Mouse (Mus musculus) limb, embryonic 11.5 days (tissue): ENCODE measurements around the gene Slc46a1. TPM values are rescaled to one million over a fixed set of nuclear protein-coding genes. Genes with fewer than 3 reads are reported as not detected.

Experiments
- ATAC-seq: fragments of 200-750 bp; cut with Nextera tagmentation; 2 replicates; pipeline ENCODE4 v1.8.0; 2017; ENCODE audit warnings: low read depth; ENCODE audit not compliant: insufficient number of reproducible peaks, low FRiP score, low TSS enrichment
- DNase-seq: peaks from one replicate; pipeline ENCODE4 v3.0.0-alpha.2; 2015; ENCODE audit warnings: low spot score
- H3K27ac ChIP-seq: fragments of 300-500 bp; sonication (generic); replicated peaks from 2 replicates; pipeline ENCODE4 v1.5.1; 2014; ENCODE audit warnings: low read depth, mild to moderate bottlenecking, low read length
- H3K27me3 ChIP-seq: fragments of 300-500 bp; sonication (generic); 2 replicates; pipeline ENCODE4 v1.6.1; 2014; ENCODE audit warnings: mild to moderate bottlenecking, low read length, mixed read lengths; ENCODE audit not compliant: control insufficient read depth, insufficient read depth
- H3K36me3 ChIP-seq: fragments of 300-500 bp; sonication (generic); 2 replicates; pipeline ENCODE4 v1.6.1; 2014; ENCODE audit warnings: mild to moderate bottlenecking, low read length, moderate library complexity, mixed read lengths; ENCODE audit not compliant: control insufficient read depth, insufficient read depth
- H3K4me1 ChIP-seq: fragments of 300-500 bp; sonication (generic); 2 replicates; pipeline ENCODE4 v1.6.1; 2014; ENCODE audit warnings: low read length, mixed read lengths; ENCODE audit not compliant: control insufficient read depth, insufficient read depth
- H3K4me2 ChIP-seq: fragments of 300-500 bp; sonication (generic); 2 replicates; pipeline ENCODE4 v1.6.1; 2014; ENCODE audit warnings: low read depth, mild to moderate bottlenecking, moderate library complexity; ENCODE audit not compliant: severe bottlenecking
- H3K4me3 ChIP-seq: fragments of 300-500 bp; sonication (generic); 2 replicates; pipeline ENCODE4 v1.5.1; 2014; ENCODE audit warnings: low read depth, low read length
- H3K9ac ChIP-seq: fragments of 300-500 bp; sonication (generic); 2 replicates; pipeline ENCODE4 v1.6.1; 2014; ENCODE audit warnings: mild to moderate bottlenecking, low read length
- H3K9me3 ChIP-seq: fragments of 300-500 bp; sonication (generic); 2 replicates; pipeline ENCODE4 v1.6.1; 2016; ENCODE audit warnings: low read length; ENCODE audit not compliant: control insufficient read depth
- WGBS: fragments of 180-500 bp; shearing (Covaris S2); extraction: QIAGEN DNeasy Blood & Tissue Kit; methylation state at CpG from one replicate; pipeline ENCODE4 v1.1.7; 2014; 5-methylcytosine and 5-hydroxymethylcytosine counted together
- polyA plus RNA-seq: library from polyadenylated mRNA; unstranded; fragments of >200 nt; fragmentation: Nextera tagmentation; extraction: Ambion mirVana; gene quantifications from 2 replicates; pipeline ENCODE4 v1.2.1, GENCODE M21; 2014

Gene Slc46a1
- polyA plus RNA-seq, 1 experiment from 2014 or later = 14.9 TPM

DNA sequence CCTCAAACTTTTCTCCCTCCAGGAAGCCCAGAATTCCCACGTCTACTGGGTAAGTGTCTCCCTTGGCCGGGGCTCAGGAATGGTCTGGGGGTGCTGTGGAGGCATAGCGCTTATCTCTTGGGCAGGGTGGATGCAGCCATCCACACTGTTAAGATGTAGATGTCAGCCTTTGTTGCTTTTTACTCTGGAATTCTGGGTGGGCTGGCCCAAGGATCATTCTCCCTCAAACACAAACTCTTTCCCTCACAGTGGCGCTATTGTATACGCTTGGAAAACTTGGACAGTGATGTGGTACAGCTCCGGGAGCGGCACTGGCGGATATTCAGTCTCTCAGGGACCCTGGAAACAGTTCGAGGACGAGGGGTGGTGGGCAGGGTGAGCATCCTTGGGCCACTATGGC is 53.4 kb downstream of the Slc46a1 start:
- Histone ChIP-seq H3K36me3 (peaks cover 46% of the 10 kb centered on the region), H3K4me2 (no peak overlapping the region), H3K4me1 (no peaks in the 10 kb centered on the region), H3K4me3 (no peak overlapping the region), H3K27me3 (no peaks in the 10 kb centered on the region), H3K9ac (no peak overlapping the region), H3K9me3 (no peaks in the 10 kb centered on the region), H3K27ac (no peak overlapping the region)
- WGBS = 95% methylated on average over 10 of the region's 10 CpGs
- no peak for ATAC-seq
- no peak for DNase-seq

Other genes with a start within 250 kb of the Slc46a1 start
- gene Sdf2, start 220.0 kb upstream of the Slc46a1 start, polyA plus RNA-seq = 44.0 and 44.9 TPM in 2 replicates
- gene Supt6, start 219.7 kb upstream of the Slc46a1 start, polyA plus RNA-seq = 30.8 and 34.1 TPM in 2 replicates
- 71.5 and 72.6 TPM in 2 replicates for gene 2610507B11Rik, start 203.9 kb upstream of the Slc46a1 start, polyA plus RNA-seq
- gene BC030499, start 174.9 kb upstream of the Slc46a1 start, polyA plus RNA-seq = 0.09 and 0.16 TPM in 2 replicates
- 65.6 and 72.4 TPM in 2 replicates for gene Spag5, start 164.2 kb upstream of the Slc46a1 start, polyA plus RNA-seq
- gene Aldoc, start 142.7 kb upstream of the Slc46a1 start, polyA plus RNA-seq = 3.6 and 8.5 TPM in 2 replicates
- gene Pigs, start 137.3 kb upstream of the Slc46a1 start, polyA plus RNA-seq = 69.2 and 70.2 TPM in 2 replicates
- 84.2 and 86.9 TPM in 2 replicates for gene Unc119, start 122.2 kb upstream of the Slc46a1 start, polyA plus RNA-seq
- 0.04 and 0.06 TPM in 2 replicates for gene Foxn1, start 79.1 kb upstream of the Slc46a1 start, polyA plus RNA-seq
- not detected in 2 replicates for gene Slc13a2, start 43.5 kb upstream of the Slc46a1 start, polyA plus RNA-seq
- gene Sarm1, start 32.1 kb downstream of the Slc46a1 start, polyA plus RNA-seq = 2.2 and 2.5 TPM in 2 replicates
- gene Vtn, start 33.4 kb downstream of the Slc46a1 start, polyA plus RNA-seq = 0.41 TPM in 1 of 2 replicates, not detected in the other
- gene Sebox, start 37.8 kb downstream of the Slc46a1 start, polyA plus RNA-seq = not detected in 2 replicates
- gene Tmem199, start 46.5 kb downstream of the Slc46a1 start, polyA plus RNA-seq = 62.0 and 66.5 TPM in 2 replicates
- 164 and 165 TPM in 2 replicates for gene Poldip2, start 46.5 kb downstream of the Slc46a1 start, polyA plus RNA-seq
- 84.3 and 85.1 TPM in 2 replicates for gene Tnfaip1, start 70.6 kb downstream of the Slc46a1 start, polyA plus RNA-seq
- gene Ift20, start 70.7 kb downstream of the Slc46a1 start, polyA plus RNA-seq = 128 and 130 TPM in 2 replicates
- 83.3 and 83.8 TPM in 2 replicates for gene Tmem97, start 85.1 kb downstream of the Slc46a1 start, polyA plus RNA-seq
- gene Nlk, start 231.7 kb downstream of the Slc46a1 start, polyA plus RNA-seq = 14.2 and 14.9 TPM in 2 replicates